Mouse (Mus musculus): ENCODE measurements around the gene Calb2. TPM values are rescaled to one million over a fixed set of nuclear protein-coding genes. Genes with fewer than 3 reads are reported as not detected.

Calb2 gene
- polyA plus RNA-seq, 1 experiment from 2014 or later, result not detected

DNA sequence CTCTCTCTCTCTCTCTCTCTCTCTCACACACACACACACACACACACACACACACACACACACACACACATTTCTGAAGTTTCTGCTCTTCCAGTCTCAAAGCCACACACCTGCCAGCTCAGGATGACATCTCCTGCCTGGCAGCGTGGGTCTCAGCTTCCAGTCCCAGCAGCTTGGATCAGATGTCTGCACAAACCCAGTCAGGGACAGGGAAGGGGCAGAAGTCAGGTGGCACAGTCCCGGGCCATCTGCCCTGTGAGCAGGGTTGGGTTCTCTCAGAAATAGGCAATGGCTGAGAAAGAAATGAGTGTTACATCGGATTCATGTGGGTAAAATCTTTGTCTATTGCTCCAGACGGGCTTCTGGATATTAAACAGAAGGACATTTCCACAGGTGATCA, 27.2 kb downstream of the Calb2 start:
- H3K27me3 ChIP-seq (ENCODE audit: control insufficient read depth, insufficient read depth, low read depth, low read length), result no peaks in the 10 kb centered on the region
- no peaks in the 10 kb centered on the region for H3K4me1 ChIP-seq (ENCODE audit: control insufficient read depth, low read depth, low read length)
- no peak for ATAC-seq (ENCODE audit: low read depth)
- H3K27ac ChIP-seq (ENCODE audit: low read length), result no peak overlapping the region
- 44% methylated on average over 4 of the region's 4 CpGs for WGBS (ENCODE audit: insufficient replicate concordance)
- no peaks in the 10 kb centered on the region for H3K9me3 ChIP-seq (replicated peaks; ENCODE audit: control insufficient read depth, low read length)
- H3K4me3 ChIP-seq (ENCODE audit: low read depth, low read length), result no peak overlapping the region
- no peak overlapping the region for H3K4me2 ChIP-seq (ENCODE audit: low read depth, low read length)
- H3K9ac ChIP-seq (ENCODE audit: low read depth, low read length), result no peak overlapping the region
- H3K36me3 ChIP-seq (ENCODE audit: control insufficient read depth, insufficient read depth), result no peaks in the 10 kb centered on the region

DNA sequence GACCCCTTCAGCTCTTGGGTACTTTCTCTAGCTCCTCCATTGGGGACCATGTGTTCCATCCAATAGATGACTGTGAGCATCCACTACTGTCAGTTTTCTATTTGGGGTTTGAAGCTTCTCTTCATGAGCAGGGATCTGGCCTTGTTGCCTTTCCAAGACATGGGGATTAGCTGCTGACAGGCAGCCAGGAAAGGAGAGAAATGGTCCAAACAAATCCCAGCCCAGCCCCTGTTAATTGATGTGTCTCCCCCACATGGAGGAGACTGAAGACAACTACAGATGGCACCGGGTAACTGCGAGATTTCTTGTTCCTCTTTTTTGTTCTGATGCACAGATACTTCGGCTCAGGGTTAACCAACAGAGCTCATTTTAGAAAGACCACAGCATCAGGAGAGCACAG, 27.9 kb downstream of the Calb2 start:
- 28% methylated on average over 3 of the region's 3 CpGs for WGBS (ENCODE audit: insufficient replicate concordance)
- ATAC-seq (ENCODE audit: low read depth), result no peak
- no peaks in the 10 kb centered on the region for H3K36me3 ChIP-seq (ENCODE audit: control insufficient read depth, insufficient read depth)

DNA sequence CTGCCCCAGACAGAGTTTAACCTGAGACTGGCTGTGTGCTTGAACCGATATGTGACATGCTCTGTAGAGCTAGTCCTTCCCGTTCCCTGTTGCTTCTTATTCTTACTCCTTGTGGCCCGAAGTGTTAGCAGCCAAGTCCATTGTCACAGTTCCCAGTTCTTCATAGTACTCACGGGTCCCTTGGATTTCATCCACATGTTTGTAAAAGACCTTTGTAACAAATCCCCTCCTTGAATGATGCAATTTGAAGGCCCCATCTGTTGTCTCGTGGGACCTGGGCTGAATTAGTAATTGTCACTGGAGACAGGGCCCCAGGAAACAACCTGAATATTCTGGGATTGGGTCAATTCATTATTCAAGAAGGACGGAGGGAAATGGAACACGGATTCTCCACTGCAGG, 32.5 kb downstream of the Calb2 start:
- 62% methylated on average over 7 of the region's 7 CpGs for WGBS (ENCODE audit: insufficient replicate concordance)
- H3K4me1 ChIP-seq (ENCODE audit: control insufficient read depth, low read depth, low read length), result no peaks in the 10 kb centered on the region
- no peak overlapping the region for H3K9ac ChIP-seq (ENCODE audit: low read depth, low read length)
- ATAC-seq (ENCODE audit: low read depth), result no peak
- H3K4me2 ChIP-seq (ENCODE audit: low read depth, low read length), result no peak overlapping the region
- no peak overlapping the region for H3K27ac ChIP-seq (ENCODE audit: low read length)
- H3K4me3 ChIP-seq (ENCODE audit: low read depth, low read length), result no peak overlapping the region
- H3K27me3 ChIP-seq (ENCODE audit: control insufficient read depth, insufficient read depth, low read depth, low read length), result no peaks in the 10 kb centered on the region
- no peaks in the 10 kb centered on the region for H3K36me3 ChIP-seq (ENCODE audit: control insufficient read depth, insufficient read depth)
- no peaks in the 10 kb centered on the region for H3K9me3 ChIP-seq (replicated peaks; ENCODE audit: control insufficient read depth, low read length)

More for the DNA sequence above, 27.9 kb downstream of the Calb2 start:
- Histone ChIP-seq H3K4me2 (ENCODE audit: low read depth, low read length) (no peak overlapping the region), H3K4me3 (ENCODE audit: low read depth, low read length) (no peak overlapping the region), H3K9ac (ENCODE audit: low read depth, low read length) (no peak overlapping the region), H3K9me3 (replicated peaks; ENCODE audit: control insufficient read depth, low read length) (no peaks in the 10 kb centered on the region), H3K27ac (ENCODE audit: low read length) (no peak overlapping the region), H3K27me3 (ENCODE audit: control insufficient read depth, insufficient read depth, low read depth, low read length) (no peaks in the 10 kb centered on the region), H3K4me1 (ENCODE audit: control insufficient read depth, low read depth, low read length) (no peaks in the 10 kb centered on the region)

DNA sequence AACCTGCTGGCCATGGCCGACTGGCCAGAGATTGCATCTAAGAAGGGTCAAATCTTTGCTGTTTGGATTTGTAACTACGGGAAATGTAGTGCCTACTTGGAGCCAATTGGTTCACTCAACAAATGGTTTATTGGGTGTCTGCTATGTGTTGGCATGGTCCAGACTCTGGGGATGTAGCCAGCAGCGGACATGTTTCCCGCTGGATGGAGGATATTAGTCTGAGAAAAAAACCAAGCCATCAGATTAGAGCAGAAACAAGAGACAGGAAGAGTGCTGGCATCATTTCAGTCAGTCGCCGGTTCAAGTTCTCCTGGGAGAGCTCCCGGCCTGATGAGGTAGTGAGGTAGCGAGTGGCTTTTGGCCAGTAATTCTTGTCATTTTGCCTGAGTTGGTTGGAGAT, 33.8 kb downstream of the Calb2 start:
- no peak overlapping the region for H3K4me3 ChIP-seq (ENCODE audit: low read depth, low read length)
- no peaks in the 10 kb centered on the region for H3K4me1 ChIP-seq (ENCODE audit: control insufficient read depth, low read depth, low read length)
- no peak overlapping the region for H3K27ac ChIP-seq (ENCODE audit: low read length)
- H3K9me3 ChIP-seq (replicated peaks; ENCODE audit: control insufficient read depth, low read length), result no peaks in the 10 kb centered on the region
- 75% methylated on average over 8 of the region's 8 CpGs for WGBS (ENCODE audit: insufficient replicate concordance)
- H3K9ac ChIP-seq (ENCODE audit: low read depth, low read length), result no peak overlapping the region
- H3K36me3 ChIP-seq (ENCODE audit: control insufficient read depth, insufficient read depth), result no peaks in the 10 kb centered on the region
- no peaks in the 10 kb centered on the region for H3K27me3 ChIP-seq (ENCODE audit: control insufficient read depth, insufficient read depth, low read depth, low read length)
- no peak overlapping the region for H3K4me2 ChIP-seq (ENCODE audit: low read depth, low read length)
- no peak for ATAC-seq (ENCODE audit: low read depth)

DNA sequence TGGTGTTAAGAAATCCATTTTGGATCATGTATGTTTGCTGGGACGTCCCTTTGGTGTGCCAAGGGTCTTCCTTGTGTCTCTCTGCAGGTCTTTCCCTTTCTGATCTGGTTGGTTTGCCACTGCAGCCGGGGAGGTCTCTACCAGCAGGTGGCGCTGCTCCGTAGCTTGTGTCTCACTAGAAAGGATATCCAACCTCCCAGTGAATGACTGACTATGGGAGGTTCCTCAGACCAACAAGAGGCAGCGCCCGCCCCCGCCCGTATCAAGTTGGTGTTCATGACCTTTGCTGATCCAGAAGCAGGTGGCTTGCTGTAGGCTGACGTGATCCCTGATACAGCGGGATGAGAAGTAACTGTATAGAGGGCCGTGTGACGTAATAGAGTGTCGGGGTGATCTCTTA, 37.5 kb downstream of the Calb2 start:
- no peaks in the 10 kb centered on the region for H3K9me3 ChIP-seq (replicated peaks; ENCODE audit: control insufficient read depth, low read length)
- no peaks in the 10 kb centered on the region for H3K36me3 ChIP-seq (ENCODE audit: control insufficient read depth, insufficient read depth)
- H3K4me1 ChIP-seq (ENCODE audit: control insufficient read depth, low read depth, low read length), result no peaks in the 10 kb centered on the region
- H3K4me2 ChIP-seq (ENCODE audit: low read depth, low read length), result no peak overlapping the region
- H3K27me3 ChIP-seq (ENCODE audit: control insufficient read depth, insufficient read depth, low read depth, low read length), result no peaks in the 10 kb centered on the region
- H3K4me3 ChIP-seq (ENCODE audit: low read depth, low read length), result no peak overlapping the region
- no peak overlapping the region for H3K9ac ChIP-seq (ENCODE audit: low read depth, low read length)
- H3K27ac ChIP-seq (ENCODE audit: low read length), result no peak overlapping the region
- 16% methylated on average over 13 of the region's 13 CpGs for WGBS (ENCODE audit: insufficient replicate concordance)
- no peak for ATAC-seq (ENCODE audit: low read depth)

DNA sequence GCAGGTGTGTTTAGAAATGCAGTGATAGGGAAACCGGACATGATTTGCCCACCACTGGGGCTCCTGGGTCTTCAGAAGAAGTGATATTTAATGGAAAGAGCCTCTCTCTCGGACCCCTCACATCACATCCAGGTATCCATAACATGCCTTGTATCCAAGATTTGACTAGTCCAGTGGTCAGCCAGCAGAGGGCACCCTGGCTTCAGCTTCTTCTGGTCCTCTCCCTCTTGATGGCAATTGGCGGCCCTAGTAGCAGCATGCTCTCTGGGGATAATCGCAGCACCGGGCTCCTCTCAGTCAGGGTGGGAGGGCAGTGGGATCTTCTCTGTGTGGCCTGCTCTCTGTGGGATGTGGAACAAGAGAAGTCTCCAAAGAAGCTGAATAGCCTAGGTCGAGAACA, 48.3 kb downstream of the Calb2 start:
- no peaks in the 10 kb centered on the region for H3K9me3 ChIP-seq (replicated peaks; ENCODE audit: control insufficient read depth, low read length)
- WGBS (ENCODE audit: insufficient replicate concordance), result 38% methylated on average over 6 of the region's 6 CpGs
- H3K27me3 ChIP-seq (ENCODE audit: control insufficient read depth, insufficient read depth, low read depth, low read length), result no peaks in the 10 kb centered on the region
- H3K4me2 ChIP-seq (ENCODE audit: low read depth, low read length), result no peak overlapping the region
- H3K4me1 ChIP-seq (ENCODE audit: control insufficient read depth, low read depth, low read length), result no peaks in the 10 kb centered on the region
- H3K4me3 ChIP-seq (ENCODE audit: low read depth, low read length), result no peak overlapping the region
- no peaks in the 10 kb centered on the region for H3K36me3 ChIP-seq (ENCODE audit: control insufficient read depth, insufficient read depth)
- ATAC-seq (ENCODE audit: low read depth), result no peak
- H3K27ac ChIP-seq (ENCODE audit: low read length), result no peak overlapping the region
- H3K9ac ChIP-seq (ENCODE audit: low read depth, low read length), result no peak overlapping the region

DNA sequence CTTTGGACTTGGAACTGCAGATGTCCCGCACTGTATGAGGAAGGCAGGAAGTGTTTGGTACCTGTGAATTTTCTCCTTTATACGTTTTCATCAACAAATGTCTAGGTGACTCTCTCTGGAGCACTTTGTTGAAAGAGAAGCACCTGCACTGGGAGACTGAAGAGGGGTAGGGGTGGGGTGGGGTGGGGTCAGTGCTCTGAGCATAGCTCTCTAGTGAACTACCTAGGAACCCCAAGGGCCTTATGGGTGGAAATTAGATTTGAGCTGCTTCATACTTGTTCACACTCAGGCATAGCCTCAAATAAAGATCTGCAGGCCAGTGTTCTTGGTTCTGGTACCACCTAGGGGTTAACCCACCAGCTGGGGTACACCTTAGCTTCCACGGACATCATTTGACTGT, 65.4 kb downstream of the Calb2 start, which contains the start of gene Gm17720:
TSS of gene Gm17720 (minus strand) at position 101 of the 400 bp plus-strand sequence.
- Histone ChIP-seq H3K4me1 (ENCODE audit: control insufficient read depth, low read depth, low read length) (no peaks in the 10 kb centered on the region), H3K27ac (ENCODE audit: low read length) (no peak within 1 kb of the TSS), H3K4me3 (ENCODE audit: low read depth, low read length) (no peak within 1 kb of the TSS), H3K9ac (ENCODE audit: low read depth, low read length) (no peak within 1 kb of the TSS), H3K27me3 (ENCODE audit: control insufficient read depth, insufficient read depth, low read depth, low read length) (no peaks in the 10 kb centered on the region), H3K4me2 (ENCODE audit: low read depth, low read length) (no peak within 1 kb of the TSS), H3K36me3 (ENCODE audit: control insufficient read depth, insufficient read depth) (no peaks in the 10 kb centered on the region), H3K9me3 (replicated peaks; ENCODE audit: control insufficient read depth, low read length) (no peaks in the 10 kb centered on the region)
- WGBS (ENCODE audit: insufficient replicate concordance), result 67% methylated on average over 3 of the region's 3 CpGs
- no peak for ATAC-seq (ENCODE audit: low read depth)

DNA sequence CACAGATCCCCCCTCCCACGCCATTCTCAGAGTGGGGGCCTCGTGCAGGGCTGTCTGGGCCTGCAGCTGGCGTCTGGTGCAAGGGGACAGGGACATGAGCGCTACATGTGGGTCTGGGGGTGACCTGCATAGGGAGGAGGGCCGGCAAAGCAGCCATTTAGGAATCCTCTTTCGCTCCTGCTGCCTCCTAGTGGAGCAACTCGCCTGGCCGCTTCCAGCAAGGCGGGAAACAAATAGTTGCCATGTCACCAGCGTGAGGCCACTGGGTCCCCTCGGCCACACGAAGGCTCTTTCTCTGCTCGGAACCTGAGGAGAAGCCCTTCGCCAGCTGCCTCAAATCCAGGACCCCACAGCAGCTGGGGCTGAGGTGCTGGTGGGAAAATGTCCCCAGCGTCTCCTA, 66.3 kb downstream of the Calb2 start:
- H3K36me3 ChIP-seq (ENCODE audit: control insufficient read depth, insufficient read depth), result no peaks in the 10 kb centered on the region
- no peak overlapping the region for H3K4me3 ChIP-seq (ENCODE audit: low read depth, low read length)
- ATAC-seq (ENCODE audit: low read depth), result no peak
- H3K27me3 ChIP-seq (ENCODE audit: control insufficient read depth, insufficient read depth, low read depth, low read length), result no peaks in the 10 kb centered on the region
- 72% methylated on average over 15 of the region's 15 CpGs for WGBS (ENCODE audit: insufficient replicate concordance)
- no peak overlapping the region for H3K27ac ChIP-seq (ENCODE audit: low read length)
- H3K9ac ChIP-seq (ENCODE audit: low read depth, low read length), result no peak overlapping the region
- no peak overlapping the region for H3K4me2 ChIP-seq (ENCODE audit: low read depth, low read length)
- H3K4me1 ChIP-seq (ENCODE audit: control insufficient read depth, low read depth, low read length), result no peaks in the 10 kb centered on the region
- no peaks in the 10 kb centered on the region for H3K9me3 ChIP-seq (replicated peaks; ENCODE audit: control insufficient read depth, low read length)

DNA sequence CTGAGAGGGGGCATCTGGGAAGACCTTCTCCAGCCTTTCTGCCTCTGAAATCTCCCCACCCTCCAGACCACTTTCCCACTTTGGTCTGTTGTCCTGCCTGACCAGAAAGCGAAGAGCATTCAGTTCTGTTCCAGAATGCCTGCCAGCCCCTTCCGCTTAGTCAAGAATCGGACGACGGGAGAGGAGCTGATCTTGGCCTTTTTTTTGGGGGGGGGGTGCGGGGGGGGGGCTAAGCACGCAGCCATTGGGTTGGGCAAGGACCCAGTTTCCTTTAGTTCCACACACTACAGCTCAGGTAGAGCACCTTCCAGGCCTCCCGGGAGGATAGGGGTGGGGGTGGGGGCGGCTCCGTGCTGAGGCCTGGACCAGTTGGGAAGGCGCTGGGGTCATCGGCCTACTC, 67.1 kb downstream of the Calb2 start, which contains the start of gene Gm21964:
TSS of gene Gm21964 (plus strand) at position 301 of the 400 bp plus-strand sequence.
- no peak for ATAC-seq (ENCODE audit: low read depth)
- WGBS (ENCODE audit: insufficient replicate concordance), result 73% methylated on average over 12 of the region's 12 CpGs
- H3K9ac ChIP-seq (ENCODE audit: low read depth, low read length), result no peak within 1 kb of the TSS
- H3K4me1 ChIP-seq (ENCODE audit: control insufficient read depth, low read depth, low read length), result no peaks in the 10 kb centered on the region
- H3K4me2 ChIP-seq (ENCODE audit: low read depth, low read length), result no peak within 1 kb of the TSS
- no peaks in the 10 kb centered on the region for H3K27me3 ChIP-seq (ENCODE audit: control insufficient read depth, insufficient read depth, low read depth, low read length)
- no peak within 1 kb of the TSS for H3K27ac ChIP-seq (ENCODE audit: low read length)
- H3K9me3 ChIP-seq (replicated peaks; ENCODE audit: control insufficient read depth, low read length), result no peaks in the 10 kb centered on the region
- no peak within 1 kb of the TSS for H3K4me3 ChIP-seq (ENCODE audit: low read depth, low read length)
- no peaks in the 10 kb centered on the region for H3K36me3 ChIP-seq (ENCODE audit: control insufficient read depth, insufficient read depth)

Measured in liver, embryonic 16.5 days (tissue).